Mouse (Mus musculus): Measurements from ENCODE around the gene Psmc3. TPM values are rescaled to one million over a fixed set of nuclear protein-coding genes. Genes with fewer than 3 reads are reported as not detected.

Gene Psmc3
- polyA plus RNA-seq, 1 experiment from 2014 or later, result 109 TPM

GRCm38 (mm10) chr2:91112491-91112890 is 58.7 kb downstream of the Psmc3 start:
- DNase-seq (no peak), ATAC-seq (no peak)
- Histone ChIP-seq H3K4me3 (ENCODE audit: low read depth, low read length) (no peak overlapping the region), H3K4me1 (ENCODE audit: insufficient read depth) (peaks cover 24% of the 10 kb centered on the region), H3K27ac (ENCODE audit: low read depth) (no peak overlapping the region), H3K27me3 (ENCODE audit: insufficient read depth, low read length) (no peaks in the 10 kb centered on the region), H3K9ac (replicated peaks) (no peak overlapping the region), H3K36me3 (replicated peaks; ENCODE audit: insufficient read depth, low read length) (0 out of 2 replicates have a peak, but pooled peaks cover 2% of the 10 kb centered on the region), H3K9me3 (ENCODE audit: low read length) (no peaks in the 10 kb centered on the region), H3K4me2 (ENCODE audit: low read depth, low read length) (no peak overlapping the region)
- 56% methylated on average over 4 of the region's 4 CpGs for WGBS (ENCODE audit: insufficient replicate concordance)
- no peak for TF ChIP-seq EP300 (IDR thresholded peaks at IDR 0.05; ENCODE audit: low read depth)
- TF ChIP-seq CTCF (IDR thresholded peaks at IDR 0.05; ENCODE audit: low read depth), result no peak

GRCm38 (mm10) chr2:91113334-91113733 is 59.5 kb downstream of the Psmc3 start:
- no peak overlapping the region for H3K4me2 ChIP-seq (ENCODE audit: low read depth, low read length)
- H3K4me1 ChIP-seq (ENCODE audit: insufficient read depth), result peaks cover 16% of the 10 kb centered on the region
- no peak overlapping the region for H3K4me3 ChIP-seq (ENCODE audit: low read depth, low read length)
- H3K9me3 ChIP-seq (ENCODE audit: low read length), result no peaks in the 10 kb centered on the region
- TF ChIP-seq EP300 (IDR thresholded peaks at IDR 0.05; ENCODE audit: low read depth), result no peak
- no peak for TF ChIP-seq CTCF (IDR thresholded peaks at IDR 0.05; ENCODE audit: low read depth)
- H3K9ac ChIP-seq (replicated peaks), result no peak overlapping the region
- no peak for DNase-seq
- no peaks in the 10 kb centered on the region for H3K27me3 ChIP-seq (ENCODE audit: insufficient read depth, low read length)
- ATAC-seq, result no peak
- 0 out of 2 replicates have a peak, but pooled peaks cover 2% of the 10 kb centered on the region for H3K36me3 ChIP-seq (replicated peaks; ENCODE audit: insufficient read depth, low read length)
- 58% methylated on average over 10 of the region's 10 CpGs for WGBS (ENCODE audit: insufficient replicate concordance)
- H3K27ac ChIP-seq (ENCODE audit: low read depth), result no peak overlapping the region

- Histone ChIP-seq H3K4me1 (ENCODE audit: insufficient read depth) (peaks cover 14% of the 10 kb centered on the region), H3K4me3 (ENCODE audit: low read depth, low read length) (no peak overlapping the region), H3K4me2 (ENCODE audit: low read depth, low read length) (no peak overlapping the region), H3K9me3 (ENCODE audit: low read length) (no peaks in the 10 kb centered on the region), H3K27ac (ENCODE audit: low read depth) (no peak overlapping the region), H3K27me3 (ENCODE audit: insufficient read depth, low read length) (no peaks in the 10 kb centered on the region), H3K9ac (replicated peaks) (no peak overlapping the region), H3K36me3 (replicated peaks; ENCODE audit: insufficient read depth, low read length) (0 out of 2 replicates have a peak, but pooled peaks cover 2% of the 10 kb centered on the region)
- no peak for DNase-seq
- 60% methylated on average over 6 of the region's 6 CpGs for WGBS (ENCODE audit: insufficient replicate concordance)
- TF ChIP-seq CTCF (IDR thresholded peaks at IDR 0.05; ENCODE audit: low read depth) (no peak), EP300 (IDR thresholded peaks at IDR 0.05; ENCODE audit: low read depth) (no peak)
- no peak for ATAC-seq
These were observed 60.0 kb downstream of the Psmc3 start for GRCm38 (mm10) chr2:91113852-91114251.

GRCm38 (mm10) chr2:91114781-91115577 is 61.2 kb downstream of the Psmc3 start:
- Histone ChIP-seq H3K9ac (replicated peaks) (peak overlapping the region; percentile 54), H3K9me3 (ENCODE audit: low read length) (no peaks in the 10 kb centered on the region), H3K36me3 (replicated peaks; ENCODE audit: insufficient read depth, low read length) (0 out of 2 replicates have a peak, but pooled peaks cover 2% of the 10 kb centered on the region), H3K4me1 (ENCODE audit: insufficient read depth) (peaks cover 13% of the 10 kb centered on the region), H3K27me3 (ENCODE audit: insufficient read depth, low read length) (no peaks in the 10 kb centered on the region), H3K27ac (ENCODE audit: low read depth) (no peak overlapping the region), H3K4me2 (ENCODE audit: low read depth, low read length) (peak overlapping the region; percentile 69), H3K4me3 (ENCODE audit: low read depth, low read length) (peak overlapping the region; percentile 42)
- 60% methylated on average over 42 of the region's 42 CpGs for WGBS (ENCODE audit: insufficient replicate concordance)
- ATAC-seq (peak; percentile 80), DNase-seq (peak; percentile 93)
- no peak for TF ChIP-seq EP300 (IDR thresholded peaks at IDR 0.05; ENCODE audit: low read depth)
- TF ChIP-seq CTCF (IDR thresholded peaks at IDR 0.05; ENCODE audit: low read depth), result peak; percentile 100

GRCm38 (mm10) chr2:91115578-91115970 is 61.8 kb downstream of the Psmc3 start:
- ATAC-seq (no peak), DNase-seq (no peak)
- Histone ChIP-seq H3K36me3 (replicated peaks; ENCODE audit: insufficient read depth, low read length) (0 out of 2 replicates have a peak, but pooled peaks cover 2% of the 10 kb centered on the region), H3K4me1 (ENCODE audit: insufficient read depth) (peaks cover 10% of the 10 kb centered on the region), H3K9me3 (ENCODE audit: low read length) (no peaks in the 10 kb centered on the region), H3K4me2 (ENCODE audit: low read depth, low read length) (peak overlapping the region; percentile 69), H3K27ac (ENCODE audit: low read depth) (no peak overlapping the region), H3K4me3 (ENCODE audit: low read depth, low read length) (peak overlapping the region; percentile 42), H3K27me3 (ENCODE audit: insufficient read depth, low read length) (no peaks in the 10 kb centered on the region), H3K9ac (replicated peaks) (peak overlapping the region; percentile 54)
- WGBS (ENCODE audit: insufficient replicate concordance), result 64% methylated on average over 12 of the region's 12 CpGs
- TF ChIP-seq EP300 (IDR thresholded peaks at IDR 0.05; ENCODE audit: low read depth) (no peak), CTCF (IDR thresholded peaks at IDR 0.05; ENCODE audit: low read depth) (no peak)

Other genes starting within 250 kb of the Psmc3 start
- 182 and 184 TPM in 2 replicates for gene Mtch2, start 206.9 kb upstream of the Psmc3 start, polyA plus RNA-seq (2015; fragmentation: Nextera tagmentation; extraction: Ambion mirVana)
- 2.9 and 3.1 TPM in 2 replicates for gene C1qtnf4, start 168.1 kb upstream of the Psmc3 start, polyA plus RNA-seq (2015; fragmentation: Nextera tagmentation; extraction: Ambion mirVana)
- gene Kbtbd4, start 149.3 kb upstream of the Psmc3 start, polyA plus RNA-seq (2015; fragmentation: Nextera tagmentation; extraction: Ambion mirVana), result 8.7 and 9.8 TPM in 2 replicates
- 196 and 199 TPM in 2 replicates for gene Ndufs3, start 149.2 kb upstream of the Psmc3 start, polyA plus RNA-seq (2015; fragmentation: Nextera tagmentation; extraction: Ambion mirVana)
- gene Celf1, start 113.6 kb upstream of the Psmc3 start, polyA plus RNA-seq (2015; fragmentation: Nextera tagmentation; extraction: Ambion mirVana), result 26.0 and 29.4 TPM in 2 replicates
- 1.6 and 1.8 TPM in 2 replicates for gene Rapsn, start 18.4 kb upstream of the Psmc3 start, polyA plus RNA-seq (2015; fragmentation: Nextera tagmentation; extraction: Ambion mirVana)
- gene Slc39a13, start 16.4 kb downstream of the Psmc3 start, polyA plus RNA-seq (2015; fragmentation: Nextera tagmentation; extraction: Ambion mirVana), result 7.2 TPM in 2 replicates
- gene Spi1, start 28.4 kb downstream of the Psmc3 start, polyA plus RNA-seq (2015; fragmentation: Nextera tagmentation; extraction: Ambion mirVana), result 31.7 and 35.5 TPM in 2 replicates
- 0.04 TPM in 2 replicates for gene Mybpc3, start 64.1 kb downstream of the Psmc3 start, polyA plus RNA-seq (2015; fragmentation: Nextera tagmentation; extraction: Ambion mirVana)
- 2.9 and 3.6 TPM in 2 replicates for gene Madd, start 129.8 kb downstream of the Psmc3 start, polyA plus RNA-seq (2015; fragmentation: Nextera tagmentation; extraction: Ambion mirVana)
- 30.0 and 31.0 TPM in 2 replicates for gene Nr1h3, start 148.8 kb downstream of the Psmc3 start, polyA plus RNA-seq (2015; fragmentation: Nextera tagmentation; extraction: Ambion mirVana)
- 13.0 and 14.1 TPM in 2 replicates for gene Acp2, start 148.9 kb downstream of the Psmc3 start, polyA plus RNA-seq (2015; fragmentation: Nextera tagmentation; extraction: Ambion mirVana)
- gene Ddb2, start 183.0 kb downstream of the Psmc3 start, polyA plus RNA-seq (2015; fragmentation: Nextera tagmentation; extraction: Ambion mirVana), result 4.0 and 4.2 TPM in 2 replicates
- gene Pacsin3, start 201.9 kb downstream of the Psmc3 start, polyA plus RNA-seq (2015; fragmentation: Nextera tagmentation; extraction: Ambion mirVana), result 27.8 and 28.5 TPM in 2 replicates
- 64.2 and 65.1 TPM in 2 replicates for gene Arfgap2, start 211.0 kb downstream of the Psmc3 start, polyA plus RNA-seq (2015; fragmentation: Nextera tagmentation; extraction: Ambion mirVana)